Mouse (Mus musculus) neural tube, embryonic 14.5 days (tissue): Measurements from ENCODE around the gene Fgf22. TPM values are rescaled to one million over a fixed set of nuclear protein-coding genes. Genes with fewer than 3 reads are reported as not detected.

Experiments used
- ATAC-seq: fragments of 200-750 bp; cut with Nextera tagmentation; 2 replicates; pipeline ENCODE4 v1.8.0; 2017; ENCODE audit warnings: low read depth, mild to moderate bottlenecking, moderate TSS enrichment, moderate library complexity
- H3K27ac ChIP-seq: fragments of 300-500 bp; sonication (generic); 2 replicates; pipeline ENCODE4 v1.5.1; 2014; ENCODE audit warnings: low read depth, mild to moderate bottlenecking, control low read depth, low read length, moderate library complexity, mixed read lengths
- H3K27me3 ChIP-seq: fragments of 300-500 bp; sonication (generic); 2 replicates; pipeline ENCODE4 v1.6.1; 2014; ENCODE audit warnings: low read length; ENCODE audit not compliant: control insufficient read depth, insufficient read depth
- H3K36me3 ChIP-seq: fragments of 300-500 bp; sonication (generic); 2 replicates; pipeline ENCODE4 v1.6.1; 2014; ENCODE audit warnings: low read length, mixed read lengths; ENCODE audit not compliant: control insufficient read depth, insufficient read depth
- H3K4me1 ChIP-seq: fragments of 300-500 bp; sonication (generic); 2 replicates; pipeline ENCODE4 v1.6.1; 2014; ENCODE audit warnings: low read length; ENCODE audit not compliant: control insufficient read depth, insufficient read depth
- H3K4me2 ChIP-seq: fragments of 300-500 bp; sonication (generic); 2 replicates; pipeline ENCODE4 v1.6.1; 2014; ENCODE audit warnings: mild to moderate bottlenecking, low read depth, low read length, control low read depth
- H3K4me3 ChIP-seq: fragments of 300-500 bp; sonication (generic); 2 replicates; pipeline ENCODE4 v1.5.1; 2014; ENCODE audit warnings: low read depth, low read length, control low read depth, mixed read lengths
- H3K9ac ChIP-seq: fragments of 300-500 bp; sonication (generic); replicated peaks from 2 replicates; pipeline ENCODE4 v1.6.1; 2014; ENCODE audit warnings: low read depth, mild to moderate bottlenecking, control low read depth, low read length, mixed read lengths
- H3K9me3 ChIP-seq: fragments of 300-500 bp; sonication (generic); 2 replicates; pipeline ENCODE4 v1.6.1; 2016; ENCODE audit warnings: low read length; ENCODE audit not compliant: control insufficient read depth
- WGBS: fragments of 180-500 bp; shearing (Covaris S2); extraction: QIAGEN DNeasy Blood & Tissue Kit; methylation state at CpG from one replicate; pipeline ENCODE4 v1.1.7; 2014; 5-methylcytosine and 5-hydroxymethylcytosine counted together
- polyA plus RNA-seq: library from polyadenylated mRNA; unstranded; fragments of >200 nt; fragmentation: Nextera tagmentation; extraction: Ambion mirVana; gene quantifications from 2 replicates; pipeline ENCODE4 v1.2.1, GENCODE M21; 2014

The Fgf22 gene
- polyA plus RNA-seq, 1 experiment from 2014 or later: 2.3 TPM

DNA sequence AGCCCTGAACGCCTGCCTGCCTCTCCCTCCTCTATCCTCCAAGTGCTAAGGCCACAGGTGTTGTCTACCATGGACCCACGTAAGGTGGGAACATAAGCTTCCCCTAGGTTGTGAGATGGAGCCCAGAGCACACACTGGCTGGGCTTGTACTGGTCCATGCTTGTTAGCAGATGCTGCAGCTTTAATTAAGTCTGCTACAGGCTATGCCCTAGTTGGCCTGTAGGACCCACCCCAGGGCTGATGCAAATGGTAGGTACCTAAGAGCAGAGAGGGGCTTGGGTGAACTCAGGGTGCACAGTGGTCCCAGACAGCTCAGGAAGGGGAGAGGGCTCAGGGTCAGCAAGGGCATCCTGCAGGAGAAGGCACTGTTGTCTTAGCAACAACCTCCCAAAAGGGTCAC, 34.7 kb downstream of the Fgf22 start:
- Histone ChIP-seq H3K4me3 (no peak overlapping the region), H3K4me1 (peaks cover 3% of the 10 kb centered on the region; the same call in 1 of the 2 replicates), H3K4me2 (no peak overlapping the region), H3K9ac (no peak overlapping the region), H3K36me3 (no peaks in the 10 kb centered on the region), H3K9me3 (no peaks in the 10 kb centered on the region), H3K27ac (no peak overlapping the region), H3K27me3 (no peaks in the 10 kb centered on the region; the same call in 1 of the 2 replicates)
- no peak for ATAC-seq
- 63% methylated on average over 2 of the region's 2 CpGs for WGBS

DNA sequence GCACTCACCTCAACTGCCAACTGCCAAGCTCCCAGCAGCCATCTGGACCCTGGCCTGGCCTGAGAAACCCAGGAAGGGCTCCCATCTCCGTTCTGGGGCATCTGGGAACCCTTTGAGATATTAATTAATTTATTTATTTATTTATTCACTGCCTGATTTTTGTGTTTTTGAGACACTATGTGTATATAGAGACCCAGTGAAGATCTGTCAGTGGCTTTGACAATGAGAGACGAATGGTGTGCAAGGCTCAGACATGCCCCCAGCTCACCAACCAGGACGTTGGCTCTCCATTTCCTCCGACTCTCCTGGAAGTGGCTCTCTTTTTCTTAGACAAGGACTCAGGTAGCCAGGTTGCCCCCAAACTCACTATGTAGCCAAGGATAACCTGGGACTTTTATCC, 36.0 kb downstream of the Fgf22 start, which contains the start of gene Prss57:
Prss57 (minus strand) TSS at position 101 of the 400 bp plus-strand sequence.
- peaks cover 11% of the 10 kb centered on the region for H3K4me1 ChIP-seq
- no peak within 1 kb of the TSS for H3K4me2 ChIP-seq
- 86% methylated on average over 4 of the region's 4 CpGs for WGBS
- H3K27me3 ChIP-seq: no peaks in the 10 kb centered on the region; the same call in 1 of the 2 replicates
- ATAC-seq: no peak
- no peak within 1 kb of the TSS for H3K27ac ChIP-seq
- no peak within 1 kb of the TSS for H3K4me3 ChIP-seq
- no peaks in the 10 kb centered on the region for H3K36me3 ChIP-seq
- no peaks in the 10 kb centered on the region for H3K9me3 ChIP-seq
- H3K9ac ChIP-seq: no peak within 1 kb of the TSS

DNA sequence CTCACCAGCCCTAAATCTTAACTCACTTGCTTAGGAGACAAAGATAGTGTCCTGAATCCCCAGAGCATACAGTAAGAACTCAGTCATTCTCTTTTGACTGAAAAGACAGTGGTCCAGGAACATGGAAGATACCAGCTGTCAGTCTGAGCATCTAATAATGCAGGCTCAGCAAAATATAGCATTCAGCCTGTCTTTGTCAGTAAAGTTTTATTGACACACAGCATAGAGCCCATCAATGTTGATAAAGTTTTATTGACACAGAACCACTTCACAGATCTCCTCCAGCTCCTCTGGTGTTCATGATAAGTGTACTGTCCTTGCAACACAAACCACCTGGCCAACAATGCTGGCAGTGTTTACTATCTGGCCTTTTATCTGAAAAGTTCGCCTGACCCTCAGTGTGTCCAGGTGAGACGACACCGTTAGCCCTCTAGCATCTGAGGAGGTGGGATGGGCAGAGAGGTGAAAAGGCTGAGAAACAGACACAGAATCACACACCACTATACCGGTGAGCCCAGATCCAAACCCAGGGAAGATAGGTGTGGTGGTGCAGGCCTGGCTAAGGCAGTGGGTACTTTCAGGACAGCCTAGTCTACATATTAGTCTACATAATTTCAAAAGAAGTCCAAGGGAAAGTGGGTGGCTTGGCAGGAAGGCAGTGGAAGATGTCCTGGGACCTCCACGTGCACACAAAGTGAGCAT, 37.6 kb downstream of the Fgf22 start:
- Histone ChIP-seq H3K27me3 (no peaks in the 10 kb centered on the region; the same call in 1 of the 2 replicates), H3K4me3 (no peak overlapping the region), H3K9ac (no peak overlapping the region), H3K27ac (no peak overlapping the region), H3K36me3 (no peaks in the 10 kb centered on the region), H3K4me1 (peaks cover 18% of the 10 kb centered on the region), H3K9me3 (no peaks in the 10 kb centered on the region), H3K4me2 (no peak overlapping the region)
- WGBS: 87% methylated on average over 5 of the region's 5 CpGs
- ATAC-seq: no peak

DNA sequence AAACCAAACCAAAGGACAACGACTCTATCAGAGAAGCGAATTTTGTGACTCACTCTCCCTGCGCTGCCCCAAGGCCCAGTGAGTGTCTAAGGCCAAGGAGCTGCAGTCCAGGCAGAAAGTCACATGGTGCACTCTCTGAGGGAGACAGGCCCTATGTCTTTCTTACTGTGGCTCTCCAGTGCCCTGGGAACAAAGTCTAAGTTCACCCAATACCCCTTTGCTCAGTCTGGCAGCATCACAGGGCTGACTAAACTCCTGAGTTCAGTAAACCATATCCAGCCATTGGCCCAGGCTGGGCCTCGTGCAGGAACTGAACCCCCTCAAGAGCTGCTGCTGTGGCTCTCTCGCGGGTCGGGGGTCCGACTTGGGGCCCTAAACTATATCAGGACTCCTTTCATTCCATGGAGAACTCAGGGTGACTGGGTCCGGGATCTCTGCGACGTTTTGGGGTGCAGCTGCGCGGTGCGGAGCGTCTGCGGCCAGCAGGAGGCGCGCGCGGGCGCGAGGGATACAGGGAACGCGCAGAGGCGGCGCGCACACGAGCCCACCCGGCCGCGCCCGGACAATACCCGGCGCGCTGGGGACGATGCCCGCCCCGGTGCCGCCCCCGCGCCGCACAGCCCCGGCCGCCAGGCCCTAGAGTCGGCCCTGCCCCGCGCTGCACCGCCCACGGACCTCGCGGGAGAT, 38.3 kb downstream of the Fgf22 start, which contains the start of gene Palm:
Palm (plus strand) TSS at position 522 of the 687 bp plus-strand sequence.
- peak within 1 kb of the TSS; percentile 85 for H3K4me3 ChIP-seq
- H3K4me1 ChIP-seq: peaks cover 19% of the 10 kb centered on the region
- peak within 1 kb of the TSS; percentile 88 for H3K27ac ChIP-seq
- H3K27me3 ChIP-seq: no peaks in the 10 kb centered on the region; the same call in 1 of the 2 replicates
- H3K4me2 ChIP-seq: peak within 1 kb of the TSS; percentile 80
- no peaks in the 10 kb centered on the region for H3K36me3 ChIP-seq
- peak within 1 kb of the TSS; percentile 97 for H3K9ac ChIP-seq
- 5% methylated on average over 51 of the region's 51 CpGs for WGBS
- ATAC-seq: peak; percentile 73
- H3K9me3 ChIP-seq: no peaks in the 10 kb centered on the region

DNA sequence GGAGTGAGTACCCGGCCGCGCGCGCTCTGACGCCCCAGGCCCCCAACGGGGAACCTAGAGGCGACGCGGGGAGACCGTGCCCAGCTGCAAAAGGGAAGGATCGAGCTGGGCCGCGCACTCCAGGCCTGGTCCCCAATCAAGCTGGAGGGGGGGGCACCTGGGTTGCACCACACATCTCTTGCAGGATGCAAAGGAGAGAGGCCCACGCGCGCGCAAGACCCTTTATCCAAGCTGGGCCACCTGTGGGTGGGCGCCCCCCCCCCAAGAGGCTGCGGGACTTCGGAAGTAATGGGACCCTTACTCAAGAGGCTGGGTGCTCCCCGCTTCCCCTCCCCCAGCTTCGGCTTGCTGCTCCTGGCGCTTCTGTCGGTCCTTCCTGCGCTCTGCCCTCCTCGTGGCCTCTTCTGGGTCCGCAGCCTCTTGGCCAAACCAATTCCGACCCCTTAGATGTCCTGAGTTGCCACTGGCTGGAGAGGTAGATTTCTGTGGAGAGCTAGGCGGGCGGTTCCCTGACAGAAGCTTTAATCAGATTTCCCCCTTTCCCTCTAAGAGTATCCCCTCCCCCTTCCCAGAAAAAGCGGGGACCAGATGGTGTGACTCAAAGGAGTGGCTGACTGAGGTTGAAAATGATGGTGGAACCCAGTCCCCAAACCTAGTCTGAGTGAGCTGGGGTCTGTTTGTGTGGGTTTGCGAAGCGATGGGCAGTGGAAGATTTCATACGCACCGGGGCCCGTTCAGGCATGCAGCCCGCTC, 39.0 kb downstream of the Fgf22 start:
- Histone ChIP-seq H3K9ac (peak overlapping the region; percentile 97), H3K4me3 (peak overlapping the region; percentile 85), H3K4me2 (peak overlapping the region; percentile 80), H3K4me1 (peaks cover 19% of the 10 kb centered on the region), H3K9me3 (no peaks in the 10 kb centered on the region), H3K36me3 (no peaks in the 10 kb centered on the region), H3K27ac (peak overlapping the region; percentile 88), H3K27me3 (no peaks in the 10 kb centered on the region; the same call in 1 of the 2 replicates)
- peak; percentile 57 for ATAC-seq
- under 1% methylated on average over 38 of the region's 38 CpGs for WGBS

DNA sequence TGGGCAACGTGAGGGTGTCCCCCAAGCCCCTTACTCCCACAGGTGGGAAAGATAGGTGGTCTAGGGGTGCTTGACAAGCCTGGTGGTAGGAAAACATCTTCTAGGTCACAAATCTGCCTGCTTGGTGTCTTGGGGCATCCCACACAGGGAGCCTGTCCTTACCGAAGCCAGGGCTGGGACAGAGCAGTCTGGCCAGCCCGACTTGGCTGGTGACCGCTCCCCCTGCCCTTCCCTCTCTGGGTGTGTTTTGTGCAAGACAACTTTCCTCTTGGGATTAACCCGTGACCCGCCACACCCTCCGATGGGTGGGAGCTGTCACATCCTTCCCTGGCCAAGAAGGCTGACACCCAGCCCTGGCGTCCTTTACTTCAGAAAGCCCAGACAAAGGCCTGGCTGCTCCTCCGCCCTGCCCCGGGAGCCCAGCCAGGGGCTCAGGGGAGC, 39.6 kb downstream of the Fgf22 start:
- ATAC-seq: peak; percentile 6
- Histone ChIP-seq H3K4me1 (peaks cover 19% of the 10 kb centered on the region), H3K4me3 (peak overlapping the region; percentile 85), H3K27ac (peak overlapping the region; percentile 88), H3K4me2 (peak overlapping the region; percentile 80), H3K36me3 (no peaks in the 10 kb centered on the region), H3K9me3 (no peaks in the 10 kb centered on the region), H3K9ac (peak overlapping the region; percentile 97), H3K27me3 (no peaks in the 10 kb centered on the region; the same call in 1 of the 2 replicates)
- WGBS: 5% methylated on average over 10 of the region's 10 CpGs

DNA sequence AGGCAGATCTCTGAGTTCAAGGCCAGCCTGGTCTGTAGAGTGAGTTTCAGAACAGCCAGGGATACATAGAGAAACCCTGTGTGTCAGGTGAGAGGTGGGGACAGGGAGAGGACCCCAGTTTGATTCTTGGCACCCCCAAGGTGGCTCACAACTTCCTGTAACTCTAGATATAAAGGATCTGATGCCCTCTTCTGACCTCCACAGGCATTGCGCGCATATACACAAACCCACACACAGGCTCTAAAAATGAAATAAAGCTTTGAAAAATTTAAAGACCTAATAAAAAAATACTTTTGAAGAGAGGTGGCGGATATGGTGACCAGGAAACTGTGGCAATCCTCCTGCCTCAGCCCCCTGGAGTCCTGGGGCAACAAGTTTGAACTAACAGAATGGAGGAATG, 41.0 kb downstream of the Fgf22 start:
- Histone ChIP-seq H3K27ac (no peak overlapping the region), H3K4me3 (no peak overlapping the region), H3K4me2 (no peak overlapping the region; the same call in 1 of the 2 replicates), H3K4me1 (peaks cover 19% of the 10 kb centered on the region), H3K27me3 (no peaks in the 10 kb centered on the region; the same call in 1 of the 2 replicates), H3K9me3 (no peaks in the 10 kb centered on the region), H3K9ac (no peak overlapping the region), H3K36me3 (no peaks in the 10 kb centered on the region)
- ATAC-seq: no peak
- WGBS: 99% methylated on average over 3 of the region's 3 CpGs

DNA sequence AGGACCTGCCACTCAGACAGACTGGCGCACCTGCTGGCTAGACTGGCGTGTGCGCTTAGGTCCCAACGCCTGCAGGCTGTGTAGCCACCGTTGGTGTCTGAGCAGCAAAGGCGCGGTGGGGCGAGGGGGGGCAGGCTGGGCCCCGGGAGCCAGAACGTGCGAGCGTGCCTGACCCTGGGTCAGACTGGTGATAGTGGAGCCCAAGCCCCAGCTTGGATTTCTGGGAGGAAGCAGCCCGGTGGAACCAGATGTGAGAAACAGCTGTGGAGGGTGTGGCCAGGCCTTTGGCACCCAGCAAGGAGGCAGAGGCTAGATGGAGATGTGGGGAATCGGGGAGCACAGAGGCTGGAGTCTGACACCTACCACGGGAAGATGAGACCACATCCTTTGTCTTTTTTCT, 42.5 kb downstream of the Fgf22 start:
- Histone ChIP-seq H3K9me3 (no peaks in the 10 kb centered on the region), H3K36me3 (no peaks in the 10 kb centered on the region), H3K4me2 (peak overlapping the region; percentile 29; the same call in 1 of the 2 replicates), H3K4me1 (peaks cover 25% of the 10 kb centered on the region), H3K9ac (peak overlapping the region; percentile 44; the same call in 1 of the 2 replicates), H3K27me3 (no peaks in the 10 kb centered on the region; the same call in 1 of the 2 replicates), H3K27ac (peak overlapping the region; percentile 52; the same call in 1 of the 2 replicates), H3K4me3 (no peak overlapping the region)
- ATAC-seq: no peak
- WGBS: 38% methylated on average over 15 of the region's 15 CpGs
